Mouse (Mus musculus) thymus, postnatal 36 days (tissue): ENCODE data around the gene Kmt5a.
"Not testable (repeated sequence)": the region's sequence is repeated elsewhere in the genome, so short reads cannot be mapped to it uniquely, and the experiment has no call there.

Experiments
- DNase-seq, 2 experiments: peaks; one replicate each; pipeline ENCODE4 v3.0.0; 2022; ENCODE audit warnings: mixed read lengths in 2 of 2

The Kmt5a gene

DNA sequence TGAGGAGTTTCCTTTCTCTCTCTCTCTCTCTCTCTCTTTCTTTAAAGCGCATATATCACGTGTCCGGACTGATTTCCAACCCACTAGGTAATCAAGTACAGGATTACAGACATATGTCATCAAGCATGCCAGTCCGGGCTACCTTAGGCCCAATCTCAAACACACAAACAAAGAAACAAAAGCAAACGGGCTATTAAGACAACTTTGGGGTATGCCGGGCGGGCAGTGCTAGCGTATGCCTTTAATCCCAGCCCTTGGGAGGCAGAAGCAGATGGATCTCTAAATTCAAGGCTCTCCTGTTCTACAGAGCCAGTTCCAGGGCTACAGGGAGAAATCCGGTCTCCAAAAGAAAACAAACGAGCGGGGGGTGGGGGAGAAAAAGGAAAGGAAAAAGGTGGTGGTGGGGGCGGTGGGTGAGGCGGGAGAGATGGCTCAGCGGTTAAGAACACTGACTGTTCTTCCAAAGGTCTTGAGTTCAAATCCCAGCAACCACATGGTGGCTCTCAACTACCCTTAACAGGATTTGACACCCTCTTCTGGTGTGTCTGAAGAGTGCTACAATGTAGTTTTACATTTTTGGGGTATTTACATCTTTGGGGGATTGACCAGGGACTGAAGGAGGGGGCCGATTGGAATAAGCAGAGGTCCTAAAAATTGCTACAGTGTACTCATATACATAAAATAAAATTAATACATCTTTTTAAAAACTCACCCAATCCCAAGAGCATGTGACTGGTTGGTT lies 44.1 kb downstream of the Kmt5a start:
- DNase-seq: peak in 1 of 2 experiments; percentile 31

DNA sequence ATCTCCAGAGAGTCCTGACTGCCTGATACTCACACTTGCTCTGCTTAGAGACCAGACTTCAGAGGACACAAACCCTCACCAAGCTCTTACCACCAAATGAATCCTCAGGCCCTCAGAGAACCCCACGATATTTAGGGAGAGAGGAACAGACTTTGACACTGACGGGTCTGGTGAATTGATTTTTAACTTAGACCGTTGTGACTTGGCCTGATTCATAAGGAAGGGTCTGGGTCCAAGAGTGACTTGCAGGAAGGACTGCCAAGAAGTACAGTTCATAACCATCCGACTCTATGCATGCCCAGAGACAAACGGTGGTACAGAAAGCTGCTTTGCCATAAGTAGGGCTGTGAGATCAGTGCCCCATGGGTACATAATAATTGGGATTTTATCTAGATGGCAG lies 45.9 kb downstream of the Kmt5a start:
- no peak for DNase-seq

DNA sequence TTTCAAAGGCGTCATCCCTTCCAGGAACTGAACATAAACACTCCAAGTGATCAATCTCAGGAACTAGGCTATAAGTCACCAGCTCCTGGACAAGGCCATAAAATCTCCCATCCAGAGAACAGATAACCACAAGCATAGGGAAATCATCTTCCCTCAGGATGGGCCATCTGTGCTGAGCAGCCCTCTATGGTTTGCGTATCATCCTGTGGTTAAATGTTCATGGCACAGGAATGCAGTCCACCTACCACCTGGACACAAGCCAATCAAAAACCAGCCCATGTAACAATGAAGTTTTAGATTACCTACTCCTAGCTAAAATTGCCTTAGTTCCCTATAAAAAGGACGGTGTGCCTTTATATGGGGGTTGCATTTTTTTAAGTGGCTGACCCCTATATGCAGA lies 49.2 kb downstream of the Kmt5a start:
- DNase-seq: no peak

DNA sequence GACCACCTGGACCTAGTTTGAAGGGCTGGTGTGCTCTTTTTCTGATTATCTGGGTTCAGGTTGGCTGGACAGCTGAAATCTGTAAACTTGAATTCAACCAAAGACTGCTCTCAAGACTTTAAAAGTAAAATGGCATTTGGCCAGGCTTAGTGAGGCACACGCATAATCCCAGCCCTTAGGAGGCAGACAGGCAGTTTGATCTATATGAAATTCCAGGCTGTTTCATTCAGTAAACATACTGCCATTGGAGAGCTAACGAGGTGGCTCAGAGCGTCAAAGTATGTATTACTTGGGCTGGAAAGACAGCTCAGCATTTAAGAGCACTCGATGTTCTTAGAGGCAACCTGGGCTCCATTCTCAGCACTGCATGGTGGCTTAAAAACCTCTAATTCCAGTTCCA lies 52.0 kb downstream of the Kmt5a start:
- DNase-seq: no peak

DNA sequence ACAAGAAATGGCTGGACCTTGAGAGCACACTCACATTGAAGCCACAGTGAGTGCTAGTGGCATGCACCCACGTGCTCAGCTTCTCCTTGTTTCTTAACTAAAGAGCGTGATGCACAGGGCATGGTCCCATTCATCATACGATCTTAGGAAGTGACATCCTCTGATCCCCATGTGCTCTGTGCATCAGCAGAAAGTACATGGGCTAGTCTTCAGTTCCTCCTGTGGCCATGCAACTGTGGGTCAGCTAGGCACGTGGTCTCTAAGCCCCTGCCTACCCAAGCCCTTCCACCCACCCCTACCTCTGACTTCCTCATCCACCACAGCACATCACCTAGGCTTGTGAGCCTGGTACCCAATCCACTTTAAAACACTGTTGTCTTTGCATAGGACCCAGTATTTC lies 52.9 kb downstream of the Kmt5a start:
- no peak for DNase-seq

DNA sequence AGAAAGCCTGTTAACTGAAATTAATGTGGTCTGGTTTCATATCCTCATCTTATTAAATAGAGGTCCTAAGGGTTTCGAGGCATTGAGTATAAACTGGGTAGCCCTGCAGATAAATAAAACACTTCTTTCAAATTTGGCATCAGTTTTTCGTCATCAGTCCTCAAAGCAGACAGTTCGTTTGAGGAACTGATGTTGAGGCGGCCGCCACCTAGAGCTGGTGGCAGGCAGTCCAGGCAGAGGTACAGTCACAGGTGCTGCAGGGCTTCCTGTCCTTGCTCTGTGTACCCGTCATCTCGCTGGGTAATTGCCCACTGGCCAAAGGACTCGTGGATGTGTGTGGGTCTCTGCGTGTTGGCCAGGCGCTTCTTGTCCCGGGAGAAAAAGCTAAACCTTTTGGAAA lies 53.7 kb downstream of the Kmt5a start:
- no peak for DNase-seq

DNA sequence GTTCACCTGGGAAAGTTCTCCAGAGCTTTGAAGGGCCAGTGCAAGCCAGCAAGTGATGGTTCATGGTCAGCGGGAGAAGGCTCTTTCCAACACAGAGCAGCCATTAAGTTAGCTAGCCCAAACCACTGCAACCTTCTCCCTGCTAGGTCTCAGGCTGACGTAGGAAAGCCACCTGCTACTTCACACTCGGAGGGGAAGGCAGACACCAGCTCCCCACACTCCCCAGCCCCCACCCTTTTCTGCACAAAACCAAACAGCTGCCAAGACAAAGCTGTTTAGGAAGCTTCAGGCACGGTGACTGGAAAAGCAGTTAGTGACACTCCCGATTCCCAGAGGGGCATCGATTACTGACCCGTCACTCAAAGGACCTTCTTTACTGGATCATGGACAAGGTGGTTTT lies 55.8 kb downstream of the Kmt5a start:
- DNase-seq: peak; percentile 46 to 64

DNA sequence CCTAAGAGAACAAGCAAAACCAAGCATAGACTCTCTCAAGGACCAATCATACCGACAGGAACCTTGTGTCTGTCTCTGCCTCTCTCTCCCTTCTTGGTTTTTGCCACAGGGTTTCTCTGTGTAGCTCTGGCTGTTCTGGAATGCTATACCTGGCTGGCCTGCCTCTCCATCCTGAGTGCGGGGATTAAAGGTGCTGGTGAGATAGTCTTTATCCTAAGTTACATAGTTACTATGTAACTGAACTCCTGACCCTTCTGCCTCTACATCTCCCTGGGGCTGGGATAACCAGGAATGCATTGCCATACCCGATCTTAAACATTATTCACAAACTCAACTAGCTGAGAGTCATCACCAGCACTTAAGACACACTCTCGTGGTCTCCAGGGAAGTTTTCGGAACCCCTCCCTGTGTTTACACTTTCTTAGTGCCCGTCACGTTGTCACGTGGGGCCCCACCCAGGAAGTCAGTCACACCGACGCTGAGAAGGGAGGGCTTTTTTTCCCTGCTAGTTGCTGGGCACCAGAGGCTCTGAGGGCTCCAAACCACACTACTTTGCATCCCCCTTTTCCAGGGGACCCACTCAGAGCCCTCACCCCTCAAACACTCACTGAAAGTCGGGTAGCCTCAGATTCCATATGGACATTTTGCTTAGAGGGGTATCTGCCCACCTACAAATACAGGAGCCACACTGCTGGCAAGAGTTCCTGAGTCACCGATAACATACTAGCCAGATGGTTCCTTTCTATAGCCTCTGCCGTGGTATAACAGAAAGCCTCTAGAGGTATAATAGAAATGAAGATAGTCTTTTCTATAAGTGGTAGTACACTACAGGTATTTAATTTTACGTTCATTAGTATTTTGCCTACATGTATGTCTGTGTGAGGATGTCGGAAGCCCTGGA lies 57.1 kb downstream of the Kmt5a start:
- DNase-seq: peak; percentile 35 to 51

DNA sequence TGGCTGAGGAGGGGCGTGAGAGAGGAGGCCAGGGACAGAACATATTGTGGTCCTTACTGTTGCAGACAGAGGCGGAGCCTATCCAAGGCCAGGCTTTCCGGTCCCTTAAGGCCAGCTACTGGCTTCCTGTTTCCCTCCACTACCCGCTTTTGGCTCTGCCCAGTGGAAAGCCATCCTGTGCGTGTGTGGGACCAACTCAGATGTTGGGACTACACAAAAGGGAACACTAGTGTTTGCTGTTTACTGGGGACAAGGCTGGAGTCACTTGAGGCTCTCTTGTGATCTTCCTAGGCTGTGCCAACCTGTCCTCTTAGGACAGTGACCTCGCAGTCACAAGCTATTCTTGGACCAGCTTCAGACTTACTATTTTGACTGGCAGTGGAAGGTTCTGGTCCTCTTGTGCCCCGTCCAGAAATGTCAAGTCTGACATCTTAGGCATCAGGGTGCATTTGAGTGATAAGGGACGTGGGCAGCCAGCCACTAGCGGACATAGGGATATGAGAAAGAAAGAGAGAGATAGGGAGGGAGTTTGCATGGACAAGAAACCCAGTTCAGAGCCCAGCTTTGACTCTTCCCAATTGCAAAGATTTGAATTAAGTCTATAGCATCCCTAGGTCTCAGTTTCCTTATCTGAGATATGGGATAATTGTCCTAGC lies 58.6 kb downstream of the Kmt5a start:
- no peak for DNase-seq

DNA sequence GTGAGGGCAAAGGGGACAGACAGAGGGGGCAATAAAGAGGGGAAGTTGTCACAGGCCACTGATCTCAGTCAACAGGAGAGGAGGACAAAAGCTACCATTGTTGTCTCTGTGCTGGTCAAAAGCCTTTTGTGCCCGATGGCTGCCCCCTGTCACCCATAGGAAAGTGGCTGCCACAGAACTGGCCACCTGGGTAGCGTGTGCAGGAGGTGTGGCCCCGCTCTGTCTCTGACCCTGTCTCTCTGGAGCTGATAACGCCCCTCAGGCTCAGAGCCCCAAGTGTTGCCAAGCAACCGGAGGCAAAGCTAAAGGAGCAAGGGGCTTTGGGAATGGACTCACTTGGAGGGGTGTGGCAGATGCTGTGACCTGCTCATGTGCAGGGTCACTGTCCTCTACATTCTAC lies 59.3 kb downstream of the Kmt5a start:
- DNase-seq: no peak

DNA sequence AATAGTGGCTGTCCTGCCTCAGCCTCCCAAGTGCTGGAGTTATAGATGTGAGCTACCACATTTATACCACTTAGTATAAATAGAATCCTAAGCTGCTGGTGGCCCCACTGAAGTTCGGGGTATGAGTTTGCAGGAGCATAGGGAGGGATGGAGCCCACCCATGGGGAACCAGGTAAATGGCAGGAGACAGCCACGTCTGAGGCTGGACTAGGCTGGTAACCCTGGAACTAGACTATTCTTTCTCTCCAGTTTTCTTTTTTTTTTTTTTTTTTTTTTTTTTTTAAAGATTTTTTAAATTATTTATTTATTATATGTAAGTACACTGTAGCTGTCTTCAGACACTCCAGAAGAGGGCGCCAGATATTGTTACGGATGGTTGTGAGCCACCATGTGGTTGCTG lies 60.3 kb downstream of the Kmt5a start:
- not testable (repeated sequence) for DNase-seq

DNA sequence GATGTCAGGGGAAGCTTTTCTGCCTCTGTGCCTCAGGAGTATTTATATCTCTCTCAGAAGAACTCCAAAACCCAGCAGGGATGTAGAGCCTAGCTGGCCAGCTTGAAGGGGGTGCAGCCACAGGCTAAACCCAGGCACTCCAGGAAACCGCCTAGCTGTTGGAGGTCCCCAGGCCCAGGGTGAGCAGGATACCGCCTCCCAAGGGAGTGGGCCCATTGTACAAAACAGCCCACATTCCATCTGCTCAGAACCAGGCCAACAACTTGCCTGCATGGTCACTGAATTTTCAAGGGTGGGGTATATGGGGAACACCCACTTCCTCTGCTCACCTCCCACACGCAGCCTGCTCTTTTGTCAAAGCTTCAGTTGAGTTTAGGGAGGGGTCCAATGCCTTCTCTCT lies 60.8 kb downstream of the Kmt5a start:
- no peak for DNase-seq

DNA sequence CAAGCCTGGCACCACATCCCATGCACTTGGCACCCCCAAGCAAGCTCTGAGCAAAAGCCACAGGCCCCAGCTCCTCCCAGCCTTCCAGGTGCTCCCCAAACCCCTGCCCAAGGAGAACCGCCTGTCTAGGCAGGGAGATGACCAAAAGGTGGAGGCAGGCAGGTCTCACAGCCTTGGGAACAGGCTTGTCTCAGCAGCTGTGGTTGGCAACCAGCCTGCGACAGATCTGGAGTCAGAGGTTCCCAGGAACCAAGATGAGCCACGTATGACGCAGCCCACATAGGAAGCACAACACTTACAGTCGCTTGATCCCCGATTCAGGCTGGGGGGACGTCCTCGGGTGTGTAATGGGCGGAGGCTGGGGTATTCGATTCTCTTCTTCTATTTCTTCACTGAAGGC lies 61.8 kb downstream of the Kmt5a start:
- no peak for DNase-seq

DNA sequence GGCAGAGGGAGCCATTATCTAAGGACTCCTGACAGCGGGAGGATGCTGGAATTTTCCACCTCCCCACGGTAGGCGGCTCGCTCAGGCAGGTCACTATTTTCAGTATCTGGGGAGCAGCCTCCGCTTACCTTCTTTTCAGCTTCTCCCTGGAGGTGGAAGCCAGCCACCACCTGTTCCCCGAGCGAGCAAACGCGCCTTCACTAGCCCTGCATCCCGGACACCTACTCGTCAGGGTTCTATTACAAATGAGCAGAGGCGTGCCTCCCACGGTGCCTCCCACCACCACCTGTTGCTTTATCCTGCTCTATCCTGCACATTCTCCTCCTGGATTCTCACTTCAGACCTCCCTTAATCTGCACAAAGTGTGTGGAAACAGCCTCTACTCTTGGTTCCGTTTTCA lies 64.0 kb downstream of the Kmt5a start:
- no peak for DNase-seq

DNA sequence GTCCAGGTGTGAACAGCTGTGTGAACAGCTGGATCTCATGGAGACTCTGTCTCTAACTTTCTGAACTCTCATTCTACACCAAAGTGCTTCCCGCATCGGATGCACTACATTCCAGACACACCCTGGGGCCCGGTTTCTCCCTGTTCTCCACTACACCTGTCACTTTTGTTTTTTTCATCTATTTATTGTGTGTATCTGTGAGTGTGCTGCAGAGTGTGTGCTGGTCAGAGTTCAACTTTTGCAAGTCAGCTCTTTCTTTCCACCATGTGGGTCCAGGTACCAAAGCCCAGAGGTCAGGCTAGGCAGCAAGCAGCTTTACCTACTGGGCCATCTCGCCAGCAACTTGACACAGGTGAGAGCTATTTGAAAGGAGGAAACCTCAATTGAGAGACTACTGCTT lies 65.5 kb downstream of the Kmt5a start:
- DNase-seq: no peak

DNA sequence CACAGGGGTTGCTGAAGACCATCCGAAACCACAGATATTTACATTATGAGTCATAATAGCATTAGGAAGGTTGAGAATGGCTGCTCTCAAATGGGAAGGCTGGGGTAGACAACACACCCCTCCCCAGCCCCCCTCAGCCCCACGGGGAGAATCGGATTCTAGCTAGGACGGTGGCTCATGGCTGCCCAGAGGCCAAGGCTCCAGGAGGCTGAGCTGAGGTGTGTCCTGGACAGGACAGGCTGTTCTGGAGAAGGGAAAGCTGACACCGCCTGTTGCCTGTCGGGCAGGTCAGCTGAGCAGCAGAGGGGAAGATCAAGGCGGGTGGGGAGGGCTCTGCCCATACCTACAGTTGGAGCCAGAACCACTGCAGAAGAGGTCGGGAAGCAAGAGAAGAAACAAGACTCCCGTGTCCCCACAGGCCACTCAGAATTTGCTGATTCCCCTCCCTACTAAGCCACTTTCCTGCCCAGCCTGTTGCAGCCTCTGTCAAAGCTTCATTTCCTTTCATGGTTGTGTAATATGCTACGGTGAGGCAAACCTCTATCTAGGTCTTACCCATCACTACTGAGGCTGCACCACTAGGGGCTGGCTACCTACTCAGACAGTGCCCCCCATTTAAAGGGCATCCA lies 67.1 kb downstream of the Kmt5a start:
- DNase-seq: no peak

DNA sequence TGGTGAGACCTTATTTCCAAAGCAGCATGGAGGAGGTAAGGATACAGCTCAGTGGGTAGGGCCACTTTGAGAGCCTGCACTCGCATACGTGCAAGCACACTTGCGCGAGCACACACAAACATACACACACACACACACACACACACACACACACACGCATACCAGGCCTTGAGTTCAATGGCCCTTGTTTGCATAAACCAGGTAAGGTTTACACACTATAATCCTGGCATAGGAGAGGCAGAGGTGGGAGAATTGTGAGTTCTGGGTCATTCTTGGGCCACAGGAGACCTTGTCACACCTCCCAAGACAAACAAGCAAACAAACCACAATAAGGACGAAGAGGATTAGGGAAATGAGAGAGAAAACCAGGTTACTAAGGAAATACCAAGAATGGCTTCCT lies 69.5 kb downstream of the Kmt5a start:
- no peak for DNase-seq

DNA sequence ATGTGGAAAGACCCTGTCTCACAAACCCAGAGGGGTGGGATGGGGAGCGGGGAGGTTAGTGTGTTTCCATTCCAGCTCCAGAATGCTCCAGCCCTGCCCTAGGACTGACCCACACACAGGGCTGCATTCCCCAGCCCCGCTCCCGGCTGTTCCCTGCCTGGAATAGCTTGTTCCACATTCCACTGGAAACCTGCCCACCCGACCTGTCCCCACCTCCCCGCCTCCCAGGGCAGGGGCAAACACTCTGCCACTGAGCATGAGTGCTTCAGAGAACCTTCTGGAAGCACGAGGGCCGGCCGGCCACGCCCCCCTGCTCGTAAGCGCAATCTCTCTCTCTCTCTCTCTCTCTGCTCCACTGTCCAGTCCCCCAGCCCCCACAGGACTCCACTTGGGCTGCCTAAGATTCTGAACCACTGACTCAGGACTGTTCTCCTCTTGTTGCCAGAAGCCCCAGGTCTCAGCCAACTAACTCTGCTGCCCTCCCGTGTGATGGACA lies 70.1 kb downstream of the Kmt5a start:
- DNase-seq: no peak

DNA sequence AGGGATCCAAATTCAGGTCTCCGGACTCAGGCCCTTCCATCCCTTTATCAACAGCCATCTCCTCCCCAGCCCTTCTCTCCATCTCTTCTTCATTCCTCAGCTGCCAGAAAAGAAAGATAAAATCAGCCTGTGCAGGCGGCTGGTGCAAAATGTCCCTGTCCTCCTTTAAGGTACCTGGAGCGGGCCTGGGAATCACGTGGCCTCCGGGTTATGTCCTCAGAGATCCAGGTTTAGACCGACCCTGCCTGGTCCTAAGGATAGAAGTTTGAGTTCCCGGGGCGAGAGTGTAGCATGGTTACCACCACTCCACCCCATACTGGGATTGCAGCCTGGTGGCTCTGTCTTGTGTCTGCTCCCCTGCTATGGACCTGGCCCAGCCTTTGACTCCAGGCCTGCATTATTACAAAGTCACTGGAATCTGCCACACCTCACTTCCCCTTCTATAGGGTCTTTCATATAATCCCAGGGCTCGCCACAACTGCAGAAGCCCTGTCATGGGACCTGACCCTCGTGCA lies 70.9 kb downstream of the Kmt5a start:
- DNase-seq: no peak
